Mouse (Mus musculus): ENCODE data around the gene Cox10. TPM values are rescaled to one million over a fixed set of nuclear protein-coding genes. Genes with fewer than 3 reads are reported as not detected.
A peak's percentile ranks its signal among the peaks of the same experiment; 100 is the strongest.

The Cox10 gene
- total RNA-seq, 2 experiments from 2014 or later: 0.08 to 1.7 TPM

- no peak for ATAC-seq (replicated peaks; ENCODE audit: low FRiP score, poor library complexity, severe bottlenecking)
Observed at GRCm38 (mm10) chr11:64051195-64051968, 27.9 kb downstream of the Cox10 start.

GRCm38 (mm10) chr11:64047432-64047831 lies 31.8 kb downstream of the Cox10 start:
- ATAC-seq (replicated peaks; ENCODE audit: low FRiP score, poor library complexity, severe bottlenecking): no peak

- ATAC-seq (replicated peaks; ENCODE audit: low FRiP score, poor library complexity, severe bottlenecking): no peak
Observed at GRCm38 (mm10) chr11:64045041-64045440, 34.2 kb downstream of the Cox10 start.

GRCm38 (mm10) chr11:64044024-64044423 lies 35.2 kb downstream of the Cox10 start:
- no peak for ATAC-seq (replicated peaks; ENCODE audit: low FRiP score, poor library complexity, severe bottlenecking)

GRCm38 (mm10) chr11:64041281-64041680 lies 38.0 kb downstream of the Cox10 start:
- ATAC-seq (replicated peaks; ENCODE audit: low FRiP score, poor library complexity, severe bottlenecking): no peak

GRCm38 (mm10) chr11:64039600-64039999 lies 39.7 kb downstream of the Cox10 start:
- ATAC-seq (replicated peaks; ENCODE audit: low FRiP score, poor library complexity, severe bottlenecking): no peak

GRCm38 (mm10) chr11:64037471-64038125 lies 41.7 kb downstream of the Cox10 start:
- ATAC-seq (replicated peaks; ENCODE audit: low FRiP score, poor library complexity, severe bottlenecking): no peak

- no peak for ATAC-seq (replicated peaks; ENCODE audit: low FRiP score, poor library complexity, severe bottlenecking)
Observed at GRCm38 (mm10) chr11:64036306-64036705, 43.0 kb downstream of the Cox10 start.

- ATAC-seq (replicated peaks; ENCODE audit: low FRiP score, poor library complexity, severe bottlenecking): no peak
Observed at GRCm38 (mm10) chr11:64035709-64036108, 43.6 kb downstream of the Cox10 start.

- no peak for ATAC-seq (replicated peaks; ENCODE audit: low FRiP score, poor library complexity, severe bottlenecking)
Observed at GRCm38 (mm10) chr11:64034686-64035085, 44.6 kb downstream of the Cox10 start.

GRCm38 (mm10) chr11:64027423-64027822 lies 51.8 kb downstream of the Cox10 start:
- ATAC-seq (replicated peaks; ENCODE audit: low FRiP score, poor library complexity, severe bottlenecking): no peak

GRCm38 (mm10) chr11:64025843-64026242 lies 53.4 kb downstream of the Cox10 start:
- no peak for ATAC-seq (replicated peaks; ENCODE audit: low FRiP score, poor library complexity, severe bottlenecking)

GRCm38 (mm10) chr11:64024575-64024974 lies 54.7 kb downstream of the Cox10 start:
- no peak for ATAC-seq (replicated peaks; ENCODE audit: low FRiP score, poor library complexity, severe bottlenecking)

GRCm38 (mm10) chr11:64023380-64023981 lies 55.8 kb downstream of the Cox10 start:
- ATAC-seq (replicated peaks; ENCODE audit: low FRiP score, poor library complexity, severe bottlenecking): no peak

GRCm38 (mm10) chr11:64022403-64023047 lies 56.7 kb downstream of the Cox10 start:
- no peak for ATAC-seq (replicated peaks; ENCODE audit: low FRiP score, poor library complexity, severe bottlenecking)

GRCm38 (mm10) chr11:64019235-64019634 lies 60.0 kb downstream of the Cox10 start:
- no peak for ATAC-seq (replicated peaks; ENCODE audit: low FRiP score, poor library complexity, severe bottlenecking)

- no peak for ATAC-seq (replicated peaks; ENCODE audit: low FRiP score, poor library complexity, severe bottlenecking)
Observed at GRCm38 (mm10) chr11:64018165-64018564, 61.1 kb downstream of the Cox10 start.

GRCm38 (mm10) chr11:64015309-64015708 lies 64.0 kb downstream of the Cox10 start:
- no peak for ATAC-seq (replicated peaks; ENCODE audit: low FRiP score, poor library complexity, severe bottlenecking)

- peak; percentile 77 for ATAC-seq (replicated peaks; ENCODE audit: low FRiP score, poor library complexity, severe bottlenecking)
Observed at GRCm38 (mm10) chr11:64010724-64011496, 68.4 kb downstream of the Cox10 start.

GRCm38 (mm10) chr11:64004152-64004551 lies 75.1 kb downstream of the Cox10 start:
- ATAC-seq (replicated peaks; ENCODE audit: low FRiP score, poor library complexity, severe bottlenecking): no peak
